Mouse (Mus musculus) heart, embryonic 12.5 days (tissue): ENCODE measurements at regions not wholly inside any gene's neighbourhood (a gene's known extent, or its start where the extent isn't known, plus 50 kb on each side); places are given as distances from the start of the nearest gene placed in this dataset.

Experiments used
- ATAC-seq: fragments of 200-750 bp; cut with Nextera tagmentation; 2 replicates; pipeline ENCODE4 v1.8.0; 2017; ENCODE audit warnings: moderate TSS enrichment, moderate library complexity; ENCODE audit not compliant: insufficient number of reproducible peaks, low FRiP score
- H3K27ac ChIP-seq: fragments of 300-500 bp; sonication (generic); 2 replicates; pipeline ENCODE4 v1.5.1; 2016; ENCODE audit warnings: mild to moderate bottlenecking, moderate library complexity; ENCODE audit not compliant: poor library complexity, severe bottlenecking
- H3K27me3 ChIP-seq: fragments of 300-500 bp; sonication (generic); replicated peaks from 2 replicates; pipeline ENCODE4 v1.6.1; 2016; ENCODE audit warnings: mild to moderate bottlenecking, moderate library complexity
- H3K36me3 ChIP-seq: fragments of 300-500 bp; sonication (generic); 2 replicates; pipeline ENCODE4 v1.6.1; 2016; ENCODE audit warnings: mild to moderate bottlenecking, moderate library complexity
- H3K4me1 ChIP-seq: fragments of 300-500 bp; sonication (generic); replicated peaks from 2 replicates; pipeline ENCODE4 v1.6.1; 2016; ENCODE audit warnings: mild to moderate bottlenecking
- H3K4me2 ChIP-seq: fragments of 300-500 bp; sonication (generic); 2 replicates; pipeline ENCODE4 v1.6.1; 2016; ENCODE audit warnings: mild to moderate bottlenecking, moderate library complexity
- H3K4me3 ChIP-seq: fragments of 300-500 bp; sonication (generic); 2 replicates; pipeline ENCODE4 v1.5.1; 2016; ENCODE audit warnings: mild to moderate bottlenecking
- H3K9ac ChIP-seq: fragments of 300-500 bp; sonication (generic); 2 replicates; pipeline ENCODE4 v1.6.1; 2016; ENCODE audit warnings: mild to moderate bottlenecking, moderate library complexity
- H3K9me3 ChIP-seq: fragments of 300-500 bp; sonication (generic); replicated peaks from 2 replicates; pipeline ENCODE4 v1.6.1; 2016; ENCODE audit warnings: mild to moderate bottlenecking, moderate library complexity
- WGBS: fragments of 180-500 bp; shearing (Covaris S2); methylation state at CpG from one replicate; pipeline ENCODE4 v1.1.7; 2016; 5-methylcytosine and 5-hydroxymethylcytosine counted together

DNA sequence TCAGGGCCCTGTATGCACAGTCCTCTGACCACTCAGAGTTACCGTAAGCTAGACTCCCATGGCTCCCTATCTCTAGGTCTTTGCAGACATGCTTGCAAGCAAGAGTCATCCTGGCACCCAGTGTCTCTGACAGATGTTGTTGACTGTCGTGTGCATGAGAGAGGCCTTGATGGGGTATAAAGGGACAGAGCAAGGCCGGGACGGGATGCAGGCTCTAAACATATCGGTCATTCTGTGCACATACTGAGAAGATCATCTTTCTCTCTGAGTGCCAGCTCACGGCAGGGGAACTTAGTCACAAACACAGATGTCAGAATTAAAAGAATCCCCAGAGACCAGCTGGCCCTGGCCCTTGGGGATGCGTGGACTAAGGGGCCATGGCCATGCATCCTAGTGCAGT lies 199.4 kb upstream of the Usp24 start:
- Histone ChIP-seq H3K4me2 (no peak overlapping the region), H3K9me3 (no peaks in the 10 kb centered on the region), H3K4me1 (no peaks in the 10 kb centered on the region), H3K27ac (no peak overlapping the region), H3K4me3 (no peak overlapping the region), H3K9ac (no peak overlapping the region), H3K27me3 (no peaks in the 10 kb centered on the region), H3K36me3 (no peaks in the 10 kb centered on the region)
- ATAC-seq: no peak
- 79% methylated on average over 7 of the region's 7 CpGs for WGBS

DNA sequence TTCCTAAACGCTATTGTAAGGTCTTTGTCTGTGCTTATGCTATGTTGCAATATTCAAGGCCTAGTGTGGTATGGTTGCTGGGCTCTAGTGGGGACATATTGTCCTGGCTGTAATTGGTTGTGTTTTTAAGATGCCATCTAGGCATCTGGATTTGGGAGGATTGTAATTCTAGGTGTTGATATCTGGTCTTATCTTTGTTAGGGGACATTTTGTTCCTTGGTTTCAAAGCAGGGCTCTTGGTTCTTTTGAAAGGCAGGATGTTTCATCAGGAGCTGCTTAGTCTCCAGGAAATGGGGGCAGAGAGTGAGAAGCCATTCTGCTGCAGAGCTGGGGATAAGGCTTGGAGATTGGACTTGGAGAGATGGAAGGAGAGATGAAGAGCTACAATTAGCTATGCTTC lies 194.7 kb upstream of the Usp24 start:
- Histone ChIP-seq H3K36me3 (no peaks in the 10 kb centered on the region), H3K4me1 (no peaks in the 10 kb centered on the region), H3K4me2 (no peak overlapping the region), H3K9me3 (no peaks in the 10 kb centered on the region), H3K27ac (no peak overlapping the region), H3K27me3 (no peaks in the 10 kb centered on the region), H3K9ac (no peak overlapping the region), H3K4me3 (no peak overlapping the region)
- ATAC-seq: no peak
- 44% methylated on average over 1 of the region's 1 CpGs for WGBS

DNA sequence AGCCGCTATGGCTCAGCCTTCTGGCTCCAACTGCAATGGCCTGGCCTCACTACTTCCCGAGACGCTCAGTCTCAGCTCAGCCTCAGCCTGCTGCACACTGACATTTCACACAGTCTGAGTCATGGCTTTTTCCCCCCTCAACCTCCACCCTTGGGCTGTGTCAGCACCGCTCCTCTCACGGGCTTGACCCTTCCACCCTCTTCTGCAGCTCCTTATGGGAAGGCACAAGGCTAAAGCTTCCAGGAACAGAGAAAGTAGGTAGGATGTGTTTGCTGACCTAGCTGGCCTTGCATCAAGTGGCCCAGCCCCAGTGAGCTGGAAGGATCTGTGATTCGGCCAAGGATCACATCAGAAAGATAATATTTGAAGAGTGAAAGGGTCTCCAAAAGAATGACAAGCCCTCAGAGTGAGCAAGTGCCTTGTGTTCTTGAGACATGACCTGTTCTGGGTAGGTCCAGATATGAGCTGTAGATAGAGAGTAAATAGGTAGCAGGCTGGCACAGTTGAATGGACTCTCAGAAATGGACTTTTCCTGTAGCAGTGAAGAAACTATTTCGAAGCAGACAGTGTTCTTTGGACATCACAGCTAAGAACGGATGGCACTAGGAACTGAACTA lies 192.9 kb upstream of the Usp24 start:
- ATAC-seq: peak; percentile 51; the same call in 1 of the 2 replicates
- 67% methylated on average over 8 of the region's 8 CpGs for WGBS
- H3K27me3 ChIP-seq: no peaks in the 10 kb centered on the region
- no peak overlapping the region for H3K27ac ChIP-seq
- no peaks in the 10 kb centered on the region for H3K4me1 ChIP-seq
- H3K9me3 ChIP-seq: no peaks in the 10 kb centered on the region
- no peak overlapping the region for H3K4me2 ChIP-seq
- H3K9ac ChIP-seq: no peak overlapping the region
- no peak overlapping the region for H3K4me3 ChIP-seq
- H3K36me3 ChIP-seq: no peaks in the 10 kb centered on the region

DNA sequence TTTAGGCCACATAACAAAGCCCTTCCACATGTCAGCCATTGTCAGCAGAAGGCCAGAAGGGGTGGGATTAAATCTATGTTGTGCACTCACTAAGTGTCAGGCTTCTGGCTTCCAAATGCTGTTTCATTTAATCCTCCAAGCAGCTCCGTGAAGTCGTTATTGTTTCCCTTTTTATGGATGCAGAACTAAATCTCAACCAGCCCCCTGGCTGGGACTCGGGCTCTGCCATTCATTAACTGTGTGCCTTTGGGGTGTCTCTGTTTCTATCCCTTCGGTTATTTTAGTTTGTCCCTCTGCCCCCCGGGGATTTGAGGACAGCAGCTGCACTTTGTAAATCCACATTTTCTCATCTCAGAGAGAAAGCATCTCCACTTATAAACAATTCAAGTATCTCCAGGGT lies 188.8 kb upstream of the Usp24 start:
- Histone ChIP-seq H3K4me1 (no peaks in the 10 kb centered on the region), H3K36me3 (no peaks in the 10 kb centered on the region), H3K9ac (no peak overlapping the region), H3K4me2 (no peak overlapping the region), H3K27me3 (no peaks in the 10 kb centered on the region), H3K4me3 (no peak overlapping the region), H3K9me3 (no peaks in the 10 kb centered on the region), H3K27ac (no peak overlapping the region)
- WGBS: 66% methylated on average over 5 of the region's 5 CpGs
- no peak for ATAC-seq

DNA sequence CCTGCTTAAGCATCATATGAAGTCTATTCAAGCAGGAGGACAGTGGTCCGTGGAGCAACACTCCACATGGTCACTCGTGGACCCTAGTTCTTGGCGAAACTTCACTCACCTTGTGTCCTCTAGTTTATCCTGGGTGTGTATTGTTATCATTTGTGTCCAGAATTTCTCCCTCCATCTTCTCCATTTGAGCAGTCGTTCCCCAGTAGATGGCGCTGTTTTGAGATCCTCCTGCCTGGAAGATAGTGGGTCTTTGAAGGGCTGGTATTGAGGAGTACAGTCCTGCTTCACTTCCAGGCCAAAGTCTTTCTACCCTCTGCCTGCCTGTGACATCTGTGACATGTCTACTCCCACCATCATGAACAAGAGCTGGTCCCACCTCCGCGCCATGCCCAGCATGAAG lies 188.4 kb upstream of the Usp24 start:
- no peaks in the 10 kb centered on the region for H3K4me1 ChIP-seq
- H3K27me3 ChIP-seq: no peaks in the 10 kb centered on the region
- ATAC-seq: no peak
- H3K4me3 ChIP-seq: no peak overlapping the region
- no peak overlapping the region for H3K27ac ChIP-seq
- 54% methylated on average over 7 of the region's 7 CpGs for WGBS
- no peak overlapping the region for H3K4me2 ChIP-seq
- no peaks in the 10 kb centered on the region for H3K9me3 ChIP-seq
- no peak overlapping the region for H3K9ac ChIP-seq
- H3K36me3 ChIP-seq: no peaks in the 10 kb centered on the region

DNA sequence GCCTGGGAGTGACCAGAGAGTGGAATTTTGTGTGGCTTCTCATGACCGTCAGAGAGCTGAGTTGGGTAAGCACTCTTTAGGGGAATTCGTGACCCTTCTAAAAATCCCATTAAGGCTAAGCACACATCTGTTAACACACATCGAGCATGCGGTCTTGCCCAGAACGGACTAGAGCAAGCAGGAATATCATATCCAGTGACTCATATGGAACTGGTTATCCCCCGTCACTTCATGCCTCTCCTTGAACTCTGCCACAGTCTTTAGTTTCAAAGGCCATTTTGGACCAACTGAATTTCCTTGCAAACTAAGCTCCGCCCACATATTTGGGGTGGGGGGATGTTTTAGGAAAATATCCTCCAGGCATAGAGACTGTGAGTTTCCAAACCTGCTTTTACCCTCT lies 186.7 kb upstream of the Usp24 start:
- Histone ChIP-seq H3K27me3 (no peaks in the 10 kb centered on the region), H3K4me1 (no peaks in the 10 kb centered on the region), H3K27ac (no peak overlapping the region), H3K9me3 (no peaks in the 10 kb centered on the region), H3K4me3 (no peak overlapping the region), H3K9ac (no peak overlapping the region), H3K36me3 (no peaks in the 10 kb centered on the region), H3K4me2 (no peak overlapping the region)
- WGBS: 71% methylated on average over 7 of the region's 7 CpGs
- no peak for ATAC-seq

DNA sequence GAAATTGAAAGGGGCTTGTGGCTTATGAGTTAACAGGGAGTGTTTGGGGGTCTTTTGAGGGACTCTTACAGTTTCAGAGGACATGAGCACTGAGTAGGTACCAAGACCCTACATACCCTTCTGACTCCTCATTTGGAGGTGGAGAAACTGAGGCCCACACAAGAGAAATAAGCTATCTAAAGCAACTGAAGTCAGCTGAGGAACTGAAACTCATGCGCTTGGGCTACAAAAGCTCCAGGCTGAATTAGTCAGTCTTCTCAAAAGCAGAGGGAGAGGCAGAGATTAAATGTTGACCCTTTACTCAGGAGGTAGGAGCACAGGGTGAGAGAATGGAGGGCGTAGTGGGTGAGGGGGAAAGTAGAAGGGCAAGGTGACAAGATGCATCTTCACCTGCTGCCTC lies 186.2 kb upstream of the Usp24 start:
- no peak for ATAC-seq
- 85% methylated on average over 2 of the region's 2 CpGs for WGBS
- Histone ChIP-seq H3K4me1 (no peaks in the 10 kb centered on the region), H3K4me3 (no peak overlapping the region), H3K27me3 (no peaks in the 10 kb centered on the region), H3K36me3 (no peaks in the 10 kb centered on the region), H3K27ac (no peak overlapping the region), H3K9ac (no peak overlapping the region), H3K9me3 (no peaks in the 10 kb centered on the region), H3K4me2 (no peak overlapping the region)

DNA sequence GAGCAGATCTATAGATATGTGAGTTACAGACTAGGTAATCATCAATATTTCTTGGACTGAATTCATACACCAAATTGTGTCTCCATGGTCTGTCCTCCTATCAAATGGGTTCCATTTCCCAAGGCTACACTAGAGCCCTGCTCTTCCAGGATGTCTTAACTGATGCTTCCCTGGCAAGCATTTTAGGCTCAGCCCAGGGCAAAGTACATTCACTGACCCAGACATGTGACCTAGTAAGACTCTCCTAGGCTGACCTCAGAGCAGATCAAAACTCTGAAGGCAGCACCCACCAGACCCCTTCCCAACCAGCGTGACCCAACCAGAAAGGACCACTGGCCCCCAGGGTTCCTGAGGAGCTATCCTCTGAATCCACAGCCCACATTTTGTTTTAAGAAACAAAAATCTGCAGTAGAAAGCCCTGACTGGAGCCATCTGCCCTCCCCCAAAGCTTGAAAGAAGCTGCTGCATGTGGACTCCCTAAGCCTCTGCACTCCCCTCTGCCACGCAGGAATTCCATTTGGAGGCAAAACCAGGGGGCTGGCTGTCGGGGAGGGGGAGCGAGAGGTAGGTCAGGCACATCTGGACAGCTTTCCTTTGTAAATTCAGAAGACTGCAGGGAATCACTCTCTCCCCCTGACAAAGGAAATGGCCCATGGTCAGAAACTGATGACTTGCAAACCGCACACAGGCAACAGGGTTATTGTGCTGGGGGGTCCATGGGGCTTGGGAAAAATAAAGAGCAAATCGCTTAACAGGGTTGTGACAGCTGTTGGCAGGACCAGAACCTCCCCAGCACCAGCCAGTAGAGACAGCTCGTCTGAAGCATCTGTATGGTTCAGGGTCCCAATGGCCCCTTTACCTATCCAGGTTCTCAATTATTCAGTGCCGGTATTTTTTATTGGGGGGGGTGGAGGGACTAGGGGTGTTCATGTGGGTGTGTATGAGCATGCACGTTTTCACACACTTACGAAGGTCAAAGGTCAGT lies 182.0 kb upstream of the Usp24 start:
- H3K9me3 ChIP-seq: no peaks in the 10 kb centered on the region
- H3K9ac ChIP-seq: no peak overlapping the region
- H3K4me3 ChIP-seq: no peak overlapping the region
- 61% methylated on average over 10 of the region's 10 CpGs for WGBS
- no peaks in the 10 kb centered on the region for H3K4me1 ChIP-seq
- H3K27ac ChIP-seq: no peak overlapping the region
- no peaks in the 10 kb centered on the region for H3K27me3 ChIP-seq
- no peak overlapping the region for H3K4me2 ChIP-seq
- no peaks in the 10 kb centered on the region for H3K36me3 ChIP-seq
- ATAC-seq: no peak

DNA sequence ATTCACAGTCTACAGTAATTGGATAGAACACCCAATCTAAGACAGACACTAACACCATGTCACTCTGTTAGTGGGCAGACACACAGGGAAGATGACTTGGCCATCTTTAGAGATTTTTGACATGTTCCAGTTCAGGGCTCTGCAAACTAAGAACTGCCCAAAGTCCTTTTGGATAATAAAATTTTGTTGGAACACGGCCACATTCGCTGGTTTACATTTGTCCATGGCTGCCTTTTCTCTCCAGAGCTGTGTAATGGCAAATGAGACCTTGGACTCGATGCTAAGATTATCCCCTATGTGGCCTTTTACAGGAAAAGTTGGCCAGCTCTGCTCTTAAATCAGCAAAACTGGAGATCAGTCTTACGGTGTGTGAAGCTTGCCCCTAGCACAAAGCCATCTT lies 173.3 kb upstream of the Usp24 start:
- Histone ChIP-seq H3K36me3 (no peaks in the 10 kb centered on the region), H3K27me3 (no peaks in the 10 kb centered on the region), H3K4me3 (no peak overlapping the region), H3K9me3 (no peaks in the 10 kb centered on the region), H3K4me1 (no peaks in the 10 kb centered on the region), H3K4me2 (no peak overlapping the region), H3K9ac (no peak overlapping the region), H3K27ac (no peak overlapping the region)
- no peak for ATAC-seq
- 86% methylated on average over 4 of the region's 4 CpGs for WGBS

DNA sequence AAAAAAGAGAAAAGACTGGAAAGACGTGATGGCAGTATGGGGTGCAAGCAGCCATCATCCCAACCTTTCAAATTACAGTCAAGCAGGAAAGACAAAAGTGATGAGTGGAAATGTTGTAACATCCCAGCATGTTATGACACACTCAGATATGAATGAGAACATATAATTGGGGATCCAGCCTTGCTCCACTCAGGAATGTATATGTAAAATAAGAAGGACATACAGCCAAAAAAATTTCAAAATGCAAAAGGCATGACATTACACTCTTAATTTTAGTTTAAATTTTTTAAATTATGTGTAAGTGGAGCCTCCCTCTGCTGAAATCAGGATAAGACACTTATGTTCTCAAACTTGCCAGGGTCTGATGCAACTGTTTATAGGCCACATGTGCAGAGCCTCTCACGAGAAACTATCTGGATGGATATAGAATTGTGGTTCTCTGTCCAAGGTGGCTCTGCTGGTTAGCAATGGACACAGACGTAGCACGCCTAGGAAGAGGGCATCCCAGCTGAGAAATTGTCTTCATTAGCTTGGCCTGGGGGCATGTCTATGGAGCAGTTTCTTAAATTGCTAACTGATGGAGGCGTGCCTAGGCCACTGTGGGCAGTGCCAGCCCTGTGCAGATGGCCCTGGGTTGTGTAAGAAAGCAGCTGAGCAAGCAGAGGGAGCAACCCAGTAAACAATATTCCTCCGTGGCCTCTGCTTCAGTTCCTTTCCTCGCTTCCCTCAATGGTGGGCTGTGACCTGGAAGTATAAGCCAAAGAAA lies 171.5 kb upstream of the Usp24 start:
- Histone ChIP-seq H3K36me3 (no peaks in the 10 kb centered on the region), H3K27me3 (no peaks in the 10 kb centered on the region), H3K9ac (no peak overlapping the region), H3K4me3 (no peak overlapping the region), H3K27ac (no peak overlapping the region), H3K4me1 (no peaks in the 10 kb centered on the region), H3K9me3 (no peaks in the 10 kb centered on the region), H3K4me2 (no peak overlapping the region)
- ATAC-seq: no peak
- 76% methylated on average over 7 of the region's 7 CpGs for WGBS

DNA sequence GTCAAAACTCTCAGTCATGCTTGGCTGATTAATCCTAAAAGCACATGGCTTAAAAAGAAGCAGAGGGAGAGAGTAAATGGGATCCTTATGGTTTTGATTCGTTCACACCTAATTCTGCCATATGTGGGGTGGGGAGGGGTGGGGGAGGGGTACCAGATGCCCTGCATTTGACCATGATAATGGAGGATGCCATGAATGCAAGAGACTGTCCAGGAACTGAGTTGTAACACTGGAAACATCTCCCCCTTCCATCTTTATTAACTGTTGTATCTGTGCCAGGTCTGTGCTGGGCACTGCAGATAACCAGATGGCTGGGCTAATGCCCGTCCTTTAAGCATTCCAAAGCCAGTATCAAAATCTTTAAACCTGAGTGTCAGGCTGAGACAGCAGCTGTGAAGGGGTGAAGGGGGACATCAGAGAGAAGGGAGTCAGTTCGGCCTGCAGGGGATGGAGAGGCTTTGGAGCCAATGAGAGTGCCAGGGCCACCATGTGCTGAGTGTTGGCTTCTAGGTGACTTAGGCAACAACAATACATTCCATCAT lies 169.0 kb upstream of the Usp24 start:
- Histone ChIP-seq H3K4me2 (no peak overlapping the region), H3K9ac (no peak overlapping the region), H3K9me3 (no peaks in the 10 kb centered on the region), H3K4me1 (no peaks in the 10 kb centered on the region; the same call in 1 of the 2 replicates), H3K4me3 (no peak overlapping the region), H3K27ac (no peak overlapping the region), H3K27me3 (no peaks in the 10 kb centered on the region), H3K36me3 (no peaks in the 10 kb centered on the region)
- 62% methylated on average over 3 of the region's 3 CpGs for WGBS
- ATAC-seq: no peak
